Mouse (Mus musculus) midbrain, embryonic 11.5 days (tissue): ENCODE results near the gene Tlr2. TPM values are rescaled to one million over a fixed set of nuclear protein-coding genes. Genes with fewer than 3 reads are reported as not detected.
"Not testable (repeated sequence)": the region's sequence is repeated elsewhere in the genome, so short reads cannot be mapped to it uniquely, and the experiment has no call there.

ENCODE experiments used
- ATAC-seq: fragments of 200-750 bp; cut with Nextera tagmentation; 2 replicates; pipeline ENCODE4 v1.8.0; 2017; ENCODE audit warnings: moderate TSS enrichment, moderate library complexity; ENCODE audit not compliant: low FRiP score
- DNase-seq: peaks from one replicate; pipeline ENCODE4 v3.0.0; 2015; ENCODE audit warnings: low spot score; ENCODE audit errors: missing footprints
- H3K27ac ChIP-seq: fragments of 300-500 bp; sonication (generic); 2 replicates; pipeline ENCODE4 v1.5.1; 2014; ENCODE audit warnings: low read depth, low read length
- H3K27me3 ChIP-seq: fragments of 300-500 bp; sonication (generic); 2 replicates; pipeline ENCODE4 v1.6.1; 2014; ENCODE audit warnings: mild to moderate bottlenecking, low read length, moderate library complexity, mixed read lengths; ENCODE audit not compliant: control insufficient read depth, insufficient read depth
- H3K36me3 ChIP-seq: fragments of 300-500 bp; sonication (generic); 2 replicates; pipeline ENCODE4 v1.6.1; 2014; ENCODE audit warnings: mild to moderate bottlenecking, low read length, moderate library complexity, mixed read lengths; ENCODE audit not compliant: control insufficient read depth, insufficient read depth
- H3K4me1 ChIP-seq: fragments of 300-500 bp; sonication (generic); 2 replicates; pipeline ENCODE4 v1.6.1; 2014; ENCODE audit warnings: low read length; ENCODE audit not compliant: control insufficient read depth, insufficient read depth
- H3K4me2 ChIP-seq: fragments of 300-500 bp; sonication (generic); 2 replicates; pipeline ENCODE4 v1.6.1; 2014; ENCODE audit warnings: mild to moderate bottlenecking, moderate library complexity
- H3K4me3 ChIP-seq: fragments of 300-500 bp; sonication (generic); 2 replicates; pipeline ENCODE4 v1.5.1; 2014; ENCODE audit warnings: low read depth, low read length
- H3K9ac ChIP-seq: fragments of 300-500 bp; sonication (generic); 2 replicates; pipeline ENCODE4 v1.6.1; 2014; ENCODE audit warnings: low read length
- H3K9me3 ChIP-seq: fragments of 300-500 bp; sonication (generic); 2 replicates; pipeline ENCODE4 v1.6.1; 2016; ENCODE audit warnings: low read length; ENCODE audit not compliant: control insufficient read depth
- WGBS: fragments of 180-500 bp; shearing (Covaris S2); extraction: QIAGEN DNeasy Blood & Tissue Kit; methylation state at CpG from one replicate; pipeline ENCODE4 v1.1.7; 2014; 5-methylcytosine and 5-hydroxymethylcytosine counted together
- polyA plus RNA-seq: library from polyadenylated mRNA; unstranded; fragments of >200 nt; fragmentation: Nextera tagmentation; extraction: Ambion mirVana; gene quantifications from 2 replicates; pipeline ENCODE4 v1.2.1, GENCODE M21; 2014

Gene Tlr2
- polyA plus RNA-seq, 1 experiment from 2014 or later = 1.8 TPM

GRCm38 (mm10) chr3:83869776-83870175 lies 28.2 kb upstream of the Tlr2 start:
- DNase-seq (no peak), ATAC-seq (no peak)
- Histone ChIP-seq H3K4me1 (no peaks in the 10 kb centered on the region), H3K9me3 (no peaks in the 10 kb centered on the region), H3K9ac (no peak overlapping the region), H3K4me2 (no peak overlapping the region), H3K4me3 (no peak overlapping the region), H3K27me3 (no peaks in the 10 kb centered on the region), H3K36me3 (no peaks in the 10 kb centered on the region), H3K27ac (no peak overlapping the region)
- 91% methylated on average over 2 of the region's 2 CpGs for WGBS

GRCm38 (mm10) chr3:83867026-83867425 lies 25.5 kb upstream of the Tlr2 start:
- H3K27ac ChIP-seq, H3K9ac ChIP-seq, DNase-seq, H3K4me1 ChIP-seq, H3K4me2 ChIP-seq, H3K36me3 ChIP-seq, H3K4me3 ChIP-seq, H3K27me3 ChIP-seq, ATAC-seq, H3K9me3 ChIP-seq: not testable (repeated sequence)

- Histone ChIP-seq H3K36me3 (no peaks in the 10 kb centered on the region), H3K9me3 (no peaks in the 10 kb centered on the region), H3K4me1 (no peaks in the 10 kb centered on the region), H3K9ac (no peak overlapping the region), H3K27me3 (no peaks in the 10 kb centered on the region), H3K4me2 (no peak overlapping the region), H3K27ac (no peak overlapping the region), H3K4me3 (no peak overlapping the region)
- no peak for DNase-seq
- WGBS = 95% methylated on average over 2 of the region's 2 CpGs
- no peak for ATAC-seq
These were observed 23.6 kb upstream of the Tlr2 start for GRCm38 (mm10) chr3:83865216-83865615.

GRCm38 (mm10) chr3:83864064-83864548 lies 22.5 kb upstream of the Tlr2 start:
- no peak overlapping the region for H3K4me3 ChIP-seq
- no peak overlapping the region for H3K27ac ChIP-seq
- no peaks in the 10 kb centered on the region for H3K36me3 ChIP-seq
- H3K9me3 ChIP-seq = no peaks in the 10 kb centered on the region
- no peak for ATAC-seq
- no peaks in the 10 kb centered on the region for H3K4me1 ChIP-seq
- no peak for DNase-seq
- 86% methylated on average over 9 of the region's 9 CpGs for WGBS
- H3K27me3 ChIP-seq = no peaks in the 10 kb centered on the region
- no peak overlapping the region for H3K9ac ChIP-seq
- H3K4me2 ChIP-seq = no peak overlapping the region

GRCm38 (mm10) chr3:83862956-83863355 lies 21.4 kb upstream of the Tlr2 start:
- Histone ChIP-seq H3K9ac (no peak overlapping the region), H3K36me3 (no peaks in the 10 kb centered on the region), H3K4me2 (no peak overlapping the region), H3K27me3 (no peaks in the 10 kb centered on the region), H3K4me1 (no peaks in the 10 kb centered on the region), H3K9me3 (no peaks in the 10 kb centered on the region), H3K4me3 (no peak overlapping the region), H3K27ac (no peak overlapping the region)
- DNase-seq (no peak), ATAC-seq (no peak)
- 64% methylated on average over 1 of the region's 1 CpGs for WGBS

GRCm38 (mm10) chr3:83859595-83859994 lies 18.0 kb upstream of the Tlr2 start:
- no peak for DNase-seq
- Histone ChIP-seq H3K27me3 (no peaks in the 10 kb centered on the region), H3K36me3 (no peaks in the 10 kb centered on the region), H3K4me2 (no peak overlapping the region), H3K9me3 (no peaks in the 10 kb centered on the region), H3K4me1 (no peaks in the 10 kb centered on the region), H3K4me3 (no peak overlapping the region), H3K9ac (no peak overlapping the region), H3K27ac (no peak overlapping the region)
- WGBS = 91% methylated on average over 7 of the region's 7 CpGs
- no peak for ATAC-seq

- ATAC-seq = no peak
- Histone ChIP-seq H3K4me3 (no peak overlapping the region), H3K9ac (no peak overlapping the region), H3K9me3 (no peaks in the 10 kb centered on the region), H3K36me3 (no peaks in the 10 kb centered on the region), H3K27ac (no peak overlapping the region), H3K4me1 (no peaks in the 10 kb centered on the region), H3K4me2 (no peak overlapping the region), H3K27me3 (no peaks in the 10 kb centered on the region)
- no peak for DNase-seq
- WGBS = 67% methylated on average over 3 of the region's 3 CpGs
These were observed 17.5 kb upstream of the Tlr2 start for GRCm38 (mm10) chr3:83859071-83859470.

- DNase-seq = no peak
- WGBS = 91% methylated on average over 13 of the region's 13 CpGs
- H3K4me3 ChIP-seq = no peak overlapping the region
- H3K4me1 ChIP-seq = no peaks in the 10 kb centered on the region
- ATAC-seq = no peak
- no peak overlapping the region for H3K27ac ChIP-seq
- H3K4me2 ChIP-seq = no peak overlapping the region
- H3K9me3 ChIP-seq = no peaks in the 10 kb centered on the region
- no peaks in the 10 kb centered on the region for H3K27me3 ChIP-seq
- H3K9ac ChIP-seq = no peak overlapping the region
- no peaks in the 10 kb centered on the region for H3K36me3 ChIP-seq
These were observed 16.1 kb upstream of the Tlr2 start for GRCm38 (mm10) chr3:83857621-83858020.

GRCm38 (mm10) chr3:83855643-83856042 lies 14.1 kb upstream of the Tlr2 start:
- 95% methylated on average over 5 of the region's 5 CpGs for WGBS
- H3K4me1 ChIP-seq = no peaks in the 10 kb centered on the region
- H3K9ac ChIP-seq = no peak overlapping the region
- DNase-seq (no peak), ATAC-seq (no peak)
- no peaks in the 10 kb centered on the region for H3K27me3 ChIP-seq
- no peaks in the 10 kb centered on the region for H3K36me3 ChIP-seq
- H3K27ac ChIP-seq = no peak overlapping the region
- no peaks in the 10 kb centered on the region for H3K9me3 ChIP-seq
- H3K4me3 ChIP-seq = no peak overlapping the region
- no peak overlapping the region for H3K4me2 ChIP-seq

GRCm38 (mm10) chr3:83849341-83849740 lies 7.8 kb upstream of the Tlr2 start:
- Histone ChIP-seq H3K36me3 (no peaks in the 10 kb centered on the region), H3K27ac (no peak overlapping the region), H3K4me1 (no peaks in the 10 kb centered on the region), H3K4me2 (no peak overlapping the region), H3K27me3 (no peaks in the 10 kb centered on the region), H3K4me3 (no peak overlapping the region), H3K9ac (no peak overlapping the region), H3K9me3 (no peaks in the 10 kb centered on the region)
- ATAC-seq = no peak
- 81% methylated on average over 2 of the region's 2 CpGs for WGBS
- no peak for DNase-seq
